Mouse (Mus musculus): ENCODE results near the gene Slc30a7.
"Not testable (repeated sequence)": the region's sequence is repeated elsewhere in the genome, so short reads cannot be mapped to it uniquely, and the experiment has no call there.

The Slc30a7 gene

GRCm38 (mm10) chr3:115949921-115950877, 57.0 kb downstream of the Slc30a7 start:
- in situ Hi-C loops (cut with MboI, MseI): no loop called here

GRCm38 (mm10) chr3:115949220-115949920, 57.8 kb downstream of the Slc30a7 start:
- in situ Hi-C loops (cut with MboI, MseI): no loop called here

GRCm38 (mm10) chr3:115946272-115946671, 60.9 kb downstream of the Slc30a7 start:
- in situ Hi-C loops (cut with MboI, MseI): no loop called here

GRCm38 (mm10) chr3:115944376-115944775, 62.8 kb downstream of the Slc30a7 start:
- in situ Hi-C loops (cut with MboI, MseI): no loop called here

GRCm38 (mm10) chr3:115941464-115941863, 65.7 kb downstream of the Slc30a7 start:
- in situ Hi-C loops (cut with MboI, MseI): no loop called here

- in situ Hi-C loops (cut with MboI, MseI): no loop called here
Observed at GRCm38 (mm10) chr3:115940510-115940909, 66.7 kb downstream of the Slc30a7 start.

GRCm38 (mm10) chr3:115937807-115938206, 69.4 kb downstream of the Slc30a7 start:
- in situ Hi-C loops (cut with MboI, MseI): no loop called here

- in situ Hi-C loops (cut with MboI, MseI): no loop called here
Observed at GRCm38 (mm10) chr3:115936734-115937599, 70.2 kb downstream of the Slc30a7 start.

- in situ Hi-C loops (cut with MboI, MseI): loop anchor here (5.0 kb wide), 2 partner anchors 49 to 271 kb away; no protein-coding TSS in a partner anchor
Observed at GRCm38 (mm10) chr3:115933293-115934186, 73.7 kb downstream of the Slc30a7 start.

- in situ Hi-C loops (cut with MboI, MseI): loop anchor here (5.0 kb wide), 2 partner anchors 51 to 269 kb away; no protein-coding TSS in a partner anchor
Observed at GRCm38 (mm10) chr3:115931701-115932100, 75.5 kb downstream of the Slc30a7 start.

- in situ Hi-C loops (cut with MboI, MseI): no loop called here
Observed at GRCm38 (mm10) chr3:115926531-115926930, 80.7 kb downstream of the Slc30a7 start.

GRCm38 (mm10) chr3:115924401-115925190, 82.6 kb downstream of the Slc30a7 start:
- in situ Hi-C loops (cut with MboI, MseI): no loop called here

GRCm38 (mm10) chr3:115907406-115907805, 99.8 kb downstream of the Slc30a7 start:
- in situ Hi-C loops (cut with MboI, MseI): not testable (repeated sequence)

- in situ Hi-C loops (cut with MboI, MseI): no loop called here
Observed at GRCm38 (mm10) chr3:115905567-115905966, 101.6 kb downstream of the Slc30a7 start.

- in situ Hi-C loops (cut with MboI, MseI): no loop called here
Observed at GRCm38 (mm10) chr3:115905067-115905466, 102.1 kb downstream of the Slc30a7 start.

- in situ Hi-C loops (cut with MboI, MseI): no loop called here
Observed at GRCm38 (mm10) chr3:115902301-115902956, 104.8 kb downstream of the Slc30a7 start.

GRCm38 (mm10) chr3:115898354-115898948, 108.8 kb downstream of the Slc30a7 start:
- in situ Hi-C loops (cut with MboI, MseI): no loop called here

- in situ Hi-C loops (cut with MboI, MseI): no loop called here
Observed at GRCm38 (mm10) chr3:115893166-115893565, 114.0 kb downstream of the Slc30a7 start.

- in situ Hi-C loops (cut with MboI, MseI): no loop called here
Observed at GRCm38 (mm10) chr3:115892341-115892740, 114.9 kb downstream of the Slc30a7 start.
